Mouse (Mus musculus) lung, postnatal 36 days (tissue): ENCODE measurements at regions not wholly inside any gene's neighbourhood (a gene's known extent, or its start where the extent isn't known, plus 50 kb on each side); places are given as distances from the start of the nearest gene placed in this dataset.
"Not testable (repeated sequence)": the region's sequence is repeated elsewhere in the genome, so short reads cannot be mapped to it uniquely, and the experiment has no call there.

ENCODE experiments used
- DNase-seq: peaks from one replicate; pipeline ENCODE4 v3.0.0; 2022; ENCODE audit warnings: mixed read lengths

DNA sequence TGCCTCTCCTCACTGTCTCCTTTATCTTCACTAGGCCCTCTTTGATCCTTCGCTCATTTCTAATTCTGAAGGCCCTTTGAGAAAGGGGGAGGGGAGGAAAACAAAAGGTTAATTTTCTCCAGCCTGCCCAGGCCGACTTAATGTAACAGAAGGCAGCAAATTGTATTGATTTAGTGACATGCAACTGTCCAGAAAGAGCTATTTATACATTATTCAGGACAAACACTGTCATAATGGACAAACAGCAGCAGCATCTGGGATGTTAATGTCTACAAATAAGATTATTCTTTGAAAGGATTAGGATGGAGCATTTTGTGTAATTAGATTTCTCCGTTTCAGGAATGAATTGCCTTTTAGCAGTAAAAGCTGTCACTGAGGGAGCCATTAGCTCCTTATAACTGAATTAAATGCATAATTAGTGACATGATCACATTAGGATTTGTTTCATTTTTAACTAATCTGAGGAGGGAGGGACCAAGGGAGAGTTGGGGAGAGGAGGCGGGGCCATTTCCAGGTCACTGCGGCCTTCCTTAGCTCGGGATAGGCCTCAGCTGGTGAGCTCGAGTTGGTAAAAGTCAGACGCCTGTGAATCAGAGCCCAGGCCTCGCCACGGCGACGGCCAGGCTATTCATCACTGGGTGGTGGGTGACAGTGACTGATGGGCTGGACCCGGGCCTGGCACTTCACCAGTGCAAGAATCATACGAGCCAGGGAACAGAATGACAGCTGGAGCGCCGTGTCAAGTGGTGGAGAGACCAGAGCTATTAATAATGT lies 167.7 kb downstream of the Nkx6-1 start:
- DNase-seq, result no peak

DNA sequence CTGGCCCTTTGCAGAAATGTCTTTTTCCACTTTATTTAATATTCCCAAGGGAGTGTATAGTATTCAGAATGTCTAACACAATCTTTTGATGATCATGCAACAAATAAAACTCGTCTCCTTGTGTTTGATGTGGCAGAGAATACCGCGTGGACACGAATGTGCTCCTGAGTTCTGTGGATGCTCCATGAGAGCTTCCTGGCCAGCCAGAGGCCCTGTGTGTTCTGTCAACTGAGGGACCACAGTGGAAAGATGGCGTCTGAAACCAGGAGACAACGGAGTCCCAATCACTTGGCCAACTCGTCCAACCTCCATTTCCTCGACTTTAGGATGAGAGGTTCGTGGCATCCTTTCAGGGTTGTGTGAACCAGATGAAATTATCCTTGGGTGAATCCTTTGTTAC lies 168.6 kb downstream of the Nkx6-1 start:
- no peak for DNase-seq

GRCm38 (mm10) chr5:101445792-101446191 lies 219.0 kb downstream of the Nkx6-1 start:
- no peak for DNase-seq

- peak; percentile 12 for DNase-seq
Measured at GRCm38 (mm10) chr5:101441782-101442181, 223.0 kb downstream of the Nkx6-1 start.

DNA sequence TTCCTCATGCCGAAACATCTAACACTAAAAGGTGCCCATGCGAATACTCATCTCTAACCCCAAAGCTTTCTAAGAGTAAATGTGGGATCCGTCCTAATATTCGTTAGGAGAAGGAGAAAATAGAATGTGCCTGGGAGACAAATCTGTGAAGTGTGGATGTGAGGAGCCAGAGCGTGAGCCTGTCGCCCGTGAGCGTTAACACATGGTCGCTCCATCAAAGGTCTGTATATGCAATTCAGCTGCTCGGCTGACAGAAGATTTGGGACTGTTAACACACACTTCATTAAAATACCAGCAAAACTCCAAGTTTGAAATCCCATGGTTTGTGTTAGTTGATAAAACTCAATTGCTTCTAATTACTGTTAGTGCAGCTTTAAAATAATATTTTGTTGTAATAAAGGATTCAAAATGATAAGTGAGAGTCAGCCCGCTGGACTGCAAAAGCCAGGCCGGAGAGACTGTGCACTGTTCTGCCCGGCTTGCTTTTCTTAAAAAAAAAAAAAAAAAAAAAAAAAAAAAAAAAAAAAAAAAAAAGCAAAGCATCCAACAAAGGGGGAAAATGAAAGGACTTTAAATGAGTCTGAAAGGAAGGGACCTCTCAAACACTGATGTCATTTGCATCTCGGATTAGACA lies 227.0 kb downstream of the Nkx6-1 start:
- peak; percentile 42 for DNase-seq

DNA sequence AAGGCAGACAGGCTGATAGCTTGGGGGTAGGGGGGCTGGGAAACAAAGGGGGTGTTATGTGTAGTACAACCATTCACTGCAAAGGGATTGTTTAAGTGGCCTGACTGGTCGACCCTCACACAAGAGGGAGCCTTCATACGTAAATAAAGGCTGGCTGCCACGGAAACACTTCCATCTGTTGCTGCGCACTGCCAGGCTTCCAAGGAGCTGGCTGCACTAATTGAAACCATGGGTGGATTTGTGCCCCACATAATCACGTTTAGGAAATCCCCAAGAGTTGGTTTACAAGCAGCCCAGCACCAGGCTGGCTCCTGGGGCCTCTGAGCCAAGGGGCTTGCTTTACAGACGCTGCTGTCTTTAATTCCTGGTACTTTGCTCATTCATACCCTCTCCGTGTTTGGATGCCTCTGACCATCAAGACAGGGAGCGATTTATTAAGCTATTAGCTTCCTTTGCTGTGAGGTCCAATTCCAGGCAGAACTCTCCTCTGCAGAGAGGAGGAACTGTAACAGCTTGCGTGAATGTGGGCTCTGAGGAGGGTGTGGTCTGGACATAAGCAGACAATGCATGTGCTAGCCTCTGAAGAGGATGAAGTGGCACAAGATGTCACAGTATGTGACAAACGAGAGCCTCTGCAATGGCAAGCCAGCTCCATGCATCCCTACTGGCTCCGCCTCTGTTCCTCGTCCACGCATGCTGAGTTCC lies 238.6 kb downstream of the Nkx6-1 start:
- DNase-seq, result no peak

DNA sequence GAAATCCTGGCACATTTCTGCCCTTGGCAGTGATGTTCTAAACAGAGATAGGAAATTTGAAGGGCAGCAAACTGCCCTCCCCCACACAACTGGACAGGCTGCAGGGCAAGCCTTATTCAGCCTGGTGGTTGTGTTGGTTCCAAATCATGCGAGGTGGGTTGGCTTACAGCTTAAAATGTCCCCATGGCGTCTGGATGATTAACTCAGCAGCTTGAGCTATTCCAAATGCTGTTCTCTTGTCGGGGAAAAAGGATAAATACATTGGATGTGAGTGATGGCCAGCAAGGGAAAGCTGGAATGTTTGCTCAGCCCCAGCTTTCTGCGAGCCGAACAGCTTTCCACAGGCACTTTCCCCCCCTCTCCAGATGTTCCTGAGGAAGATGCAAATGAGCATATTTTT lies 280.5 kb downstream of the Nkx6-1 start:
- peak; percentile 1 for DNase-seq

DNA sequence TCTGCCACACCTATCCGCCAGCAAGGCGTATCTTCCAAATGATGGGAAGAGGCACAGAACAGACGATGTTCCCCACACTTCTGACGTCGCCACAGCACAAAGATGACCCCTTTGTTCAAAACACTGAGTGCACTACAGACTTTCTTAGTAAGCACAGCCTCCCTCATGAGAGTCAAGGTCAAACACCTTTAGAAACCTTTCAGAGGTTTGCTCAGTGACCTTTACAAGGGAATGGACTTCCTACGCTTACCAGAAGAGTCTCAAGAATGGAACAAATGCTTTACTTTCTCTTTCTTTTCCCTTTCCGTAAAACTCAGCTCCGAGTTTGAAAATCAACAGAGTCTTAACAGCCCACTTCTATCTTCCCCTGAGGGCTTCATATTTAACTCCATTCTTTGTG lies 283.4 kb downstream of the Nkx6-1 start:
- DNase-seq, result no peak

- DNase-seq, result no peak
Measured at GRCm38 (mm10) chr5:101376657-101377056, 288.1 kb downstream of the Nkx6-1 start.

DNA sequence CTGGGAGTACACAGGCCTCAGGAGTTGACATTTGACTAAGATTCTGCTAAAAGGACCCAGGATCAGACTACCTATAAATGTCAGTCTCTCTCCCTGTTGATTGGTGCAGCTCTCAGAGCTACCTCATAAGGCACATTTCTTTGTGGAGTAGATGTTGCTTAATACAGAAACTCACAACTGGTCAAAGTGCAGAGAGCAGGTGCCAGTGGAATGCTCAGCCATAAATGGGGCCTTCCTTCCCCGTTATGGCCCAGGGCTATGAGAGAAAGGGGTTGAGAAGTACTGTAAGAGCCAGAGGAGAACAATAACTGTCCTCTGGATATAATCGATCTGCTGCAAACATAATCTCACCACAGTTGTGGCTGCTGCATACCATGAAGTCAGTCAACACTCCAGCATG lies 290.7 kb downstream of the Nkx6-1 start:
- no peak for DNase-seq

DNA sequence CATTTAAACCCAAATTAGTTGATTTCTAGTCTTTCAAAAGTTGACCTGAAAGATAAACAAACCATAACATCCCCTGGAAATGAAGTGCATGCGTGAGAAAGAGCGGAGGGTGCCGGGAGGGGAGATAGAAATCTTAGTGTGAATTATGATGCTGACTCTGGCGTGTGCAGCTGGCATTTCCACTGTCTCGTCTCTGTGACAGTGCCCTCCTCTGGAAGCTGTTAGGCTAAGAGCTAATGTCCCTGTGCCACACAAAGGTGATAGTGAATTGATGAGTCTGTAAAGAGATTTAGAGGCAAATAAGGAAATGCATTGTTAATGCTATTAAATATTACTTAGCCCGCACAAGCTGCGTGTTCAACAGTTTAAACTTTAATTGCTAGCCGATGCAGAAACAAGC lies 292.6 kb downstream of the Nkx6-1 start:
- DNase-seq, result no peak

- peak; percentile 22 for DNase-seq
Measured at GRCm38 (mm10) chr5:101365364-101365763, 299.4 kb downstream of the Nkx6-1 start.

DNA sequence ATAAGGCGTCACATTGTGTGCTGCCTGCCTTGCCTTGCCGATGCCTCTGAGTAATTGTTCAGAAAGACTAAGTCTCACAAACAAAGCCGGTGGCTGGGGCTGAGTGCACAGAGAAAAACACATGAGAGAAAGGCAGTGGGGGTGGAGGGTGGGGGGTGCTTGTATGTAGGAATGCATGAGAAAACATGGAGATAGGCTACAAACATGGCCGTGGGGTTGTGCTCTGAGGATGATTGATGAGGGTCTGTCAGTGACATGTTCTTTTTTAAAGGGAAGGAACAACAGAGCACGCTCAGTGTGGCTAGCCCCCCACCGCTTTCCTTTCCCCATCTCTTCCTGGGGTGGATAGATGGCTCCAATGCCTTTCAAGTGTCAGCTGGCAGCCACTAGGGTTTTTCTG lies 304.8 kb downstream of the Nkx6-1 start:
- DNase-seq, result no peak

DNA sequence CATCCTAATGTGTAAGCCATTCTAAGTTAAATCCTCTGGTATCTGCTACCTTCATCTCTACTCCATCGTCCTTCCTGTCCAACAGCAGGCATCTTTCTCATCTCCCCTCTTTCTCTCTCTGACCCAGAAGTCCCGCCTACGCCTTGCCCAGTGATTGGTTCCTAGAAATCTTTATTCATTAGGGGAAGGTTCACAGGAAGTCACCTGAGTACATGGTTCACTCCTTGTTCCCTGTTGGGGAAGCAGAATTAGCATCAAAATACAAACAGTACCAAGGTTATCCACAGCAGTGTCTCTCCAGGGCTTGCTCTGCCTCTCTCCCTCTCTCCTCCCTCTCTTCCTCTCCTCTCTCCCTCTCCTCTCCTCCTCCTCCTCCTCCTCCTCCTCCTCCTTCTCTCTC lies 319.4 kb downstream of the Nkx6-1 start:
- no peak for DNase-seq

GRCm38 (mm10) chr5:101336361-101336760 lies 328.4 kb downstream of the Nkx6-1 start:
- DNase-seq, result not testable (repeated sequence)

GRCm38 (mm10) chr5:101331825-101332224 lies 333.0 kb downstream of the Nkx6-1 start:
- no peak for DNase-seq

DNA sequence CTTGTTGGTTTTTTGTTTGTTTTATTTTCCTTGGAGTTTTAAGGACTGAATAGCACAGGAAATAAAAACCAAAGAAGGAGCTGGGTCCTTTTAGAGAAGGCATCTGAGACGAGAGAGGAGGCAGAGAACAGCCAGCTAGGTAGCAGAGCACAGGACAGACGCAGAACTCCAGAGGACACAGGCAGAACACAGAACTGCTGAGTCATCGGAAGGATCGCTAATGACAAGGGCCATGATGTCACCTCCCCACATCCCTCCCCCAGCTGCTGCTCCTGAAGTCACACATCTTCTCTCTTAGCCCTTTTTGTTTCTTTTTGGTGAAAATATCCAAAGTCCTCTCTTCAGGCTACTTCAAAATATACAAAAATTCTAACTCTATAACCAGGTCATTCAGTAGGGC lies 338.7 kb downstream of the Nkx6-1 start:
- DNase-seq, result no peak

- DNase-seq, result no peak
Measured at GRCm38 (mm10) chr5:101323041-101323950, 341.5 kb downstream of the Nkx6-1 start.

- no peak for DNase-seq
Measured at GRCm38 (mm10) chr5:101299986-101300385, 364.8 kb downstream of the Nkx6-1 start.

- no peak for DNase-seq
Measured at GRCm38 (mm10) chr5:101298411-101298810, 366.4 kb downstream of the Nkx6-1 start.

GRCm38 (mm10) chr5:101297511-101298102 lies 367.2 kb downstream of the Nkx6-1 start:
- DNase-seq, result no peak

DNA sequence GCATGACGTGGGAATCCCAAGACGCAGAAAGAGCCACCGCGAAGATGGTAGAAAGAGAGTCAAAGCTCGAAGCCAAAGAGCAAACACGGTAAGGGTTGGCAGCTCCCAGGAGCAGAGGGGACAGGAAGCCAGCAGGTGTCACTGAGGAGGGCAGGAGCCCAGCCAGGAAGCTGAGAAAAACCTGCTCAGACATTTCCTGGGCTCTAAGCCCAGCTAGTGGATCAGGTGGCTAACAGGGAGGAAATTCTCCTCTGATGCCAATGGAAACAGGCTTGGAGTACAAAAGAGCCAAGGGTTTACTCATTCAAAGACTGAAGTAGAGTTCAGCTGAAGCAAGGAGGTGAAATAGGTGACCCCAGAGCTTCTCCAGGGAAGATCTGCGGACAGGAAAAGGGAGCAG lies 368.9 kb downstream of the Nkx6-1 start:
- no peak for DNase-seq
